In the genomic region with DNA sequence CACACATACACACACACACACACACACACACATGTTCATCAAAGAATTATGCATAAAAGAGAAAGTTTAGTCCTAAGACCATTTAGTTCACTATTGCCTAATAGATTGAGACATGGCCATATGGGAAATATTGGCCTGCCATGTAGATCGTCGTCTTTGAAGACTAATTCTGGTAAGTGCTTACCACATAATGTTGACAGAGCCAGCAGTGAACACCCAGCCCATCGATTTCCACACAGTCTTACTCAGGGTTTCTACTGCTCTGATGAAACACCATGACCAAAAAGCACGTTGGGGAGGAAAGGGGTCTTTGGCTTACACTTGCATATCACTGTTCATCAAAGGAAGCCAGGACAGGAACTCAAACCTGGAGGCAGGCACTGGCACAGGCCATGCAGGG, we compare ENCODE assay signal across 18 mouse cellular contexts. TPM values are rescaled to one million over a fixed set of nuclear protein-coding genes. Genes with fewer than 3 reads are reported as not detected.
"Had no signal": no experiment of that assay in that cellular context is flagged by ENCODE, and none has a peak within 500 bp of the region (broad histone marks: within the 10 kb centered on the region; RNA-seq: fewer than 3 reads in every experiment).

No protein-coding gene starts in this region.

- DNase-seq: kidney, adult 2 months; kidney, postnatal 14 days; left cerebral cortex, postnatal 4 days; liver, embryonic 13.5 days; lung, embryonic 14.5 days; lung, postnatal 14 days; thymus, postnatal 4 days had no signal

- H3K4me2 ChIP-seq: kidney, embryonic 15.5 days; liver, embryonic 13.5 days; lung, embryonic 14.5 days; midbrain, embryonic 11.5 days; midbrain, embryonic 15.5 days; neural tube, embryonic 12.5 days had no signal

- H3K4me1 ChIP-seq: kidney, embryonic 15.5 days; liver, embryonic 13.5 days; midbrain, embryonic 15.5 days; neural tube, embryonic 12.5 days had no signal

- H3K4me3 ChIP-seq: kidney, embryonic 15.5 days; liver, embryonic 13.5 days; megakaryocyte, embryonic 14.5 days; midbrain, embryonic 15.5 days; neural tube, embryonic 12.5 days had no signal

- ATAC-seq: midbrain, embryonic 15.5 days had no signal

- H3K9me3 ChIP-seq: kidney, embryonic 15.5 days; liver, embryonic 13.5 days; megakaryocyte, embryonic 14.5 days; midbrain, embryonic 15.5 days; neural tube, embryonic 12.5 days had no signal

- H3K9ac ChIP-seq: kidney, embryonic 15.5 days; liver, embryonic 13.5 days; lung, embryonic 14.5 days; midbrain, embryonic 15.5 days; neural tube, embryonic 12.5 days had no signal

- H3K36me3 ChIP-seq: liver, embryonic 13.5 days had no signal

- H3K27me3 ChIP-seq: kidney, embryonic 15.5 days; liver, embryonic 13.5 days; megakaryocyte, embryonic 14.5 days; midbrain, embryonic 15.5 days; neural tube, embryonic 12.5 days had no signal

- H3K27ac ChIP-seq: kidney, embryonic 15.5 days; liver, embryonic 13.5 days; midbrain, embryonic 15.5 days; neural tube, embryonic 12.5 days; stomach, postnatal 0 days had no signal

RNA-seq across cellular contexts. Expression of a gene that starts 5.1 kb away (rescaled TPM):
- total RNA-seq: left cerebral cortex, adult 18-20 months; monocyte, adult 5-6 weeks; neutrophil, adult 5-6 weeks had no signal
- polyA plus RNA-seq: kidney, embryonic 15.5 days; large intestine, adult 2 months; limb, embryonic 14.5 days; liver, embryonic 13.5 days; lung, embryonic 14.5 days; midbrain, embryonic 11.5 days; midbrain, embryonic 15.5 days; neural tube, embryonic 12.5 days; stomach, postnatal 0 days had no signal
